Mouse (Mus musculus) adrenal gland, postnatal 36 days (tissue): ENCODE measurements around the gene Gm8909. TPM values are rescaled to one million over a fixed set of nuclear protein-coding genes. Genes with fewer than 3 reads are reported as not detected.
"Not testable (repeated sequence)": the region's sequence is repeated elsewhere in the genome, so short reads cannot be mapped to it uniquely, and the experiment has no call there.

Experiments used
- DNase-seq, 2 experiments: peaks; one replicate each; pipeline ENCODE4 v3.0.0; 2021; ENCODE audit warnings: mixed read lengths in 1 of 2
- long read RNA-seq, 2 experiments: library from polyadenylated mRNA; stranded (forward); transcript quantifications; one replicate each; pipeline ENCODE4 v2.0.0; 2021; ENCODE audit warnings: borderline sequencing depth in 2 of 2
- total RNA-seq, 2 experiments: library from RNA; stranded (reverse); gene quantifications; 2 replicates each; pipeline ENCODE4 v1.2.3; 2021

Gm8909 gene
- total RNA-seq = not detected
- long read RNA-seq, experiment 1 = 0 reads
- long read RNA-seq, experiment 2 = 0 reads

- DNase-seq = peak in 1 of 2 experiments; percentile 44
Observed at GRCm38 (mm10) chr17:36168039-36168652, at the start of gene Gm8909. Gene Gm8909, minus strand, starts transcription at chr17:36168537.

GRCm38 (mm10) chr17:36215586-36215985 lies 47.2 kb upstream of the Gm8909 start:
- no peak for DNase-seq

GRCm38 (mm10) chr17:36206846-36207245 lies 38.5 kb upstream of the Gm8909 start:
- no peak for DNase-seq

GRCm38 (mm10) chr17:36205862-36206261 lies 37.5 kb upstream of the Gm8909 start:
- peak in 1 of 2 experiments; percentile 15 for DNase-seq

- peak; percentile 30 to 45 for DNase-seq
Observed at GRCm38 (mm10) chr17:36205456-36205855, 37.1 kb upstream of the Gm8909 start.

GRCm38 (mm10) chr17:36201851-36202250 lies 33.5 kb upstream of the Gm8909 start:
- DNase-seq = no peak

- DNase-seq = peak; percentile 14 to 31
Observed at GRCm38 (mm10) chr17:36198317-36198716, 30.0 kb upstream of the Gm8909 start.

- DNase-seq = no peak
Observed at GRCm38 (mm10) chr17:36194471-36194870, 26.1 kb upstream of the Gm8909 start.

GRCm38 (mm10) chr17:36193546-36194141 lies 25.3 kb upstream of the Gm8909 start:
- peak; percentile 66 to 79 for DNase-seq

GRCm38 (mm10) chr17:36192371-36192770 lies 24.0 kb upstream of the Gm8909 start:
- DNase-seq = no peak

GRCm38 (mm10) chr17:36190169-36190507 lies 21.8 kb upstream of the Gm8909 start, which contains the start of gene H2-T3:
Gene H2-T3, minus strand, starts transcription at chr17:36190287.
- DNase-seq = no peak

- DNase-seq = no peak
Observed at GRCm38 (mm10) chr17:36189491-36190168, 21.3 kb upstream of the Gm8909 start.

GRCm38 (mm10) chr17:36187540-36187939 lies 19.2 kb upstream of the Gm8909 start:
- no peak for DNase-seq

- no peak for DNase-seq
Observed at GRCm38 (mm10) chr17:36182212-36182611, 13.9 kb upstream of the Gm8909 start.

GRCm38 (mm10) chr17:36179446-36179845 lies 11.1 kb upstream of the Gm8909 start:
- DNase-seq = not testable (repeated sequence)

GRCm38 (mm10) chr17:36178938-36179337 lies 10.6 kb upstream of the Gm8909 start:
- DNase-seq = peak; percentile 33 to 52

GRCm38 (mm10) chr17:36176132-36176531 lies 7.8 kb upstream of the Gm8909 start:
- DNase-seq = not testable (repeated sequence)

- no peak for DNase-seq
Observed at GRCm38 (mm10) chr17:36170287-36170814, 2.0 kb upstream of the Gm8909 start.

GRCm38 (mm10) chr17:36169753-36170152 lies 1.4 kb upstream of the Gm8909 start:
- DNase-seq = no peak

GRCm38 (mm10) chr17:36169094-36169493 lies 757 bp upstream of the Gm8909 start:
- DNase-seq = not testable (repeated sequence)

- DNase-seq = peak; percentile 7 to 19
Observed at GRCm38 (mm10) chr17:36167306-36168038, 865 bp downstream of the Gm8909 start.

- not testable (repeated sequence) for DNase-seq
Observed at GRCm38 (mm10) chr17:36166901-36167300, 1.4 kb downstream of the Gm8909 start.
